Mouse (Mus musculus) myocyte (in vitro differentiated cells): Measurements from ENCODE around the gene Coq4. TPM values are rescaled to one million over a fixed set of nuclear protein-coding genes. Genes with fewer than 3 reads are reported as not detected.

ENCODE experiments used
- H3K27me3 ChIP-seq: one replicate; pipeline ENCODE4 v1.6.1; 2011; ENCODE audit not compliant: control insufficient read depth, insufficient read depth, insufficient read length
- H3K36me3 ChIP-seq: one replicate; pipeline ENCODE4 v1.6.1; 2011; ENCODE audit not compliant: control insufficient read depth, insufficient read depth
- H3K4me2 ChIP-seq: one replicate; pipeline ENCODE4 v1.6.1; 2011; ENCODE audit warnings: low read depth, control low read depth
- H3K4me3 ChIP-seq: one replicate; pipeline ENCODE4 v1.5.1; 2011; ENCODE audit warnings: mild to moderate bottlenecking, control low read depth, moderate library complexity
- H3K79me2 ChIP-seq: one replicate; pipeline ENCODE4 v1.6.1; 2011; ENCODE audit not compliant: control insufficient read depth, insufficient read depth
- H3ac ChIP-seq: one replicate; pipeline ENCODE4 v1.6.1; 2011; ENCODE audit not compliant: control insufficient read depth, insufficient read length
- CEBPB ChIP-seq: IDR thresholded peaks from 2 replicates; pipeline ENCODE4 v1.6.1; 2011; ENCODE audit warnings: mild to moderate bottlenecking, moderate library complexity; ENCODE audit not compliant: poor library complexity, insufficient read depth, severe bottlenecking
- E2F4 ChIP-seq: IDR thresholded peaks from one replicate; pipeline ENCODE4 v1.6.1; 2011; ENCODE audit warnings: mild to moderate bottlenecking, control low read depth, moderate library complexity; ENCODE audit not compliant: insufficient read depth
- MAX ChIP-seq: IDR thresholded peaks from one replicate; pipeline ENCODE4 v1.6.1; 2011; ENCODE audit warnings: low read depth, mild to moderate bottlenecking, control low read depth
- MYOD1 ChIP-seq, 3 experiments: IDR thresholded peaks; one replicate each; pipeline ENCODE4 v1.6.1; 2011; ENCODE audit warnings: control low read depth in 2 of 3, low read depth in 2 of 3, mild to moderate bottlenecking in 2 of 3, moderate library complexity in 1 of 3; ENCODE audit not compliant: insufficient read length in 2 of 3, control insufficient read depth in 1 of 3
- MYOG ChIP-seq, 3 experiments: IDR thresholded peaks; one replicate each; pipeline ENCODE4 v1.6.1; 2011; ENCODE audit warnings: control low read depth in 2 of 3, low read depth in 2 of 3, mild to moderate bottlenecking in 2 of 3; ENCODE audit not compliant: insufficient read length in 2 of 3, control insufficient read depth in 1 of 3, insufficient read depth in 1 of 3
- POLR2A ChIP-seq: IDR thresholded peaks from one replicate; pipeline ENCODE4 v1.6.1; 2011; ENCODE audit warnings: low read depth, mild to moderate bottlenecking, control low read depth, moderate library complexity; ENCODE audit not compliant: insufficient read length
- POLR2AphosphoS2 ChIP-seq: IDR thresholded peaks from one replicate; pipeline ENCODE4 v1.6.1; 2011; ENCODE audit warnings: low read depth, control low read depth; ENCODE audit not compliant: insufficient read length
- REST ChIP-seq: IDR thresholded peaks from one replicate; pipeline ENCODE4 v1.6.1; 2011; ENCODE audit warnings: mild to moderate bottlenecking, control low read depth, moderate library complexity; ENCODE audit not compliant: insufficient read depth, insufficient read length
- SRF ChIP-seq: IDR thresholded peaks from one replicate; pipeline ENCODE4 v1.6.1; 2011; ENCODE audit warnings: low read depth; ENCODE audit not compliant: control insufficient read depth, insufficient read length
- TCF12 ChIP-seq: IDR thresholded peaks from one replicate; pipeline ENCODE4 v1.6.1; 2011; ENCODE audit warnings: mild to moderate bottlenecking, control low read depth; ENCODE audit not compliant: poor library complexity, insufficient read depth, severe bottlenecking
- TCF3 ChIP-seq: IDR thresholded peaks from one replicate; pipeline ENCODE4 v1.6.1; 2011; ENCODE audit warnings: low read depth, control low read depth; ENCODE audit not compliant: insufficient read length
- USF1 ChIP-seq: IDR thresholded peaks from one replicate; pipeline ENCODE4 v1.6.1; 2011; ENCODE audit warnings: low read depth, mild to moderate bottlenecking, control low read depth, moderate library complexity
- polyA plus RNA-seq: library from polyadenylated mRNA; unstranded; fragments of >200 nt; fragmentation: generic; extraction: Trizol; gene quantifications from one replicate; pipeline ENCODE4 v1.2.1, GENCODE M21; 2012; ENCODE audit warnings: missing spikeins

The Coq4 gene
- polyA plus RNA-seq, 1 experiment = 24.4 TPM

DNA sequence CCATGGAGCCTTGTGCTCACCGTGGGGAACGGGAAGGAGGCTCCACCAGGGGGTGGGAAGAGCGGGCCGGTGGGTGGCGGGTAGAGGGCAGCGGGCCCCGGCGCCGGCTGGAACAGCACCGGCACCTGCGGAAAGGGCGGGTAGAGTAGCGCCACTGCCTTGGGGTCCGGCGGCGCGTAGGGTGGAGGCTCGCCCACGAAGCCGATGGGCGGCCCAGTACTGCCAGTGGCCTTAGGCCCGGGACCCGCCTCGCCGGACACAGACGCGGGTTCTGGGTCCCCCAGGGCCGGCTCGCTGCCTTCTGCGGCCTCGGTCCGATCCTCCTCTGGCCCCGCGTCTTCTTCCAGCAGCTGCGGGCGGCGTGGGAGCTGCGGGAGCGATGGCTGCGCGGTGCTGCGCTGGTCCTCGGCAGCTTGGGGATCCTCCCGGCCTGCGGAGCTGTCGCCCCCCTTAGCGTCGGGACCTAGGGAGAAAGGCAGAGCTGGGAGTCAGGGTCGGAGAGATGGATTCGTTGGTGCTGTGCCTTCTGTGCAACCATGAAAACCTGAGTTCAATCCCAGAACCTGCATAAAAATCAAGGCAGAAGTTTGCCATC is 40.0 kb upstream of the Coq4 start:
- no peak overlapping the region for H3ac ChIP-seq
- TF ChIP-seq REST = no peak
- no peak for TF ChIP-seq MAX
- no peak for TF ChIP-seq TCF12
- TF ChIP-seq MYOG (IDR thresholded peaks at IDR 0.05; ENCODE audit: control insufficient read depth in 1 of 3, insufficient read depth in 1 of 3, insufficient read length in 2 of 3, low read depth in 2 of 3) = no peak
- no peak for TF ChIP-seq POLR2AphosphoS2
- no peak for TF ChIP-seq SRF
- no peak overlapping the region for H3K4me3 ChIP-seq
- no peaks in the 10 kb centered on the region for H3K79me2 ChIP-seq
- H3K27me3 ChIP-seq = peaks cover 30% of the 10 kb centered on the region
- H3K36me3 ChIP-seq = no peaks in the 10 kb centered on the region
- no peak overlapping the region for H3K4me2 ChIP-seq

- Histone ChIP-seq H3K27me3 (peaks cover 35% of the 10 kb centered on the region), H3K4me3 (no peak overlapping the region), H3K36me3 (no peaks in the 10 kb centered on the region), H3K4me2 (no peak overlapping the region), H3ac (no peak overlapping the region), H3K79me2 (no peaks in the 10 kb centered on the region)
- no peak for TF ChIP-seq E2F4
- TF ChIP-seq MAX = no peak
- TF ChIP-seq POLR2A = no peak
- TF ChIP-seq SRF = no peak
- TF ChIP-seq TCF3 = no peak
- TF ChIP-seq POLR2AphosphoS2 = no peak
- TF ChIP-seq MYOD1 (IDR thresholded peaks at IDR 0.05; ENCODE audit: control insufficient read depth in 1 of 3, insufficient read length in 2 of 3, low read depth in 2 of 3) = no peak
- TF ChIP-seq CEBPB = no peak
- no peak for TF ChIP-seq TCF12
- TF ChIP-seq REST = no peak
- no peak for TF ChIP-seq MYOG (IDR thresholded peaks at IDR 0.05; ENCODE audit: control insufficient read depth in 1 of 3, insufficient read depth in 1 of 3, insufficient read length in 2 of 3, low read depth in 2 of 3)
- TF ChIP-seq USF1 = no peak
These were observed 39.4 kb upstream of the Coq4 start for GRCm38 (mm10) chr2:29747852-29748251.

GRCm38 (mm10) chr2:29748499-29748898 is 38.8 kb upstream of the Coq4 start:
- H3K27me3 ChIP-seq = peaks cover 41% of the 10 kb centered on the region
- TF ChIP-seq E2F4 (no peak), REST (no peak), POLR2AphosphoS2 (no peak), TCF12 (no peak), USF1 (no peak), MAX (no peak), POLR2A (no peak), MYOG (IDR thresholded peaks at IDR 0.05; ENCODE audit: control insufficient read depth in 1 of 3, insufficient read depth in 1 of 3, insufficient read length in 2 of 3, low read depth in 2 of 3) (no peak), TCF3 (no peak), CEBPB (no peak)
- no peak overlapping the region for H3K4me3 ChIP-seq
- no peak overlapping the region for H3K4me2 ChIP-seq
- H3ac ChIP-seq = no peak overlapping the region
- no peaks in the 10 kb centered on the region for H3K36me3 ChIP-seq
- no peaks in the 10 kb centered on the region for H3K79me2 ChIP-seq

DNA sequence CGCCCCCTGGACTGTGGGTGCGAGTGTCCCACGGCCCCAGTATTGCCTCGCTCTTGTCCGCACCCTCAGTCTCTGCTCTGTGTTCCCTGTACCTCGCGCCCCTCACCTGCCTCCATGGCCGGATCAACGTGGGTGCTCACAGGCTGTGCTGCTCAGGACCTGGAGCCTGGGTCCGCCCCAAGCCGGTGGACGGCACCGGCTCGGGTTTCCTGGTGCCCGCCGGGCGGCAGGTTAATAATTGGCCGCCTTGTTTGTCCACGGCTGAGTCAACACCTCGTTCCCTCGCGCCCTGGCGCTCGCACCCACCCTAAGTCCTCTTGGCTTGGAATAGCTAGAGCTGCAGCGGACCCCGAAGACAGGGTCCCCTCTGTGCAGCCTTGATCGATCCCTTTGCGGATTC is 35.8 kb upstream of the Coq4 start, which contains the start of gene Gm13420:
TSS of gene Gm13420 (minus strand) at position 189 of the 400 bp plus-strand sequence.
- Histone ChIP-seq H3ac (no peak within 1 kb of the TSS), H3K4me3 (no peak within 1 kb of the TSS), H3K4me2 (no peak within 1 kb of the TSS), H3K79me2 (no peaks in the 10 kb centered on the region), H3K36me3 (no peaks in the 10 kb centered on the region), H3K27me3 (peaks cover 41% of the 10 kb centered on the region)
- TF ChIP-seq POLR2AphosphoS2 (no peak), TCF12 (no peak), MAX (no peak), SRF (no peak), E2F4 (no peak), MYOD1 (IDR thresholded peaks at IDR 0.05; ENCODE audit: control insufficient read depth in 1 of 3, insufficient read length in 2 of 3, low read depth in 2 of 3) (no peak), TCF3 (no peak)

DNA sequence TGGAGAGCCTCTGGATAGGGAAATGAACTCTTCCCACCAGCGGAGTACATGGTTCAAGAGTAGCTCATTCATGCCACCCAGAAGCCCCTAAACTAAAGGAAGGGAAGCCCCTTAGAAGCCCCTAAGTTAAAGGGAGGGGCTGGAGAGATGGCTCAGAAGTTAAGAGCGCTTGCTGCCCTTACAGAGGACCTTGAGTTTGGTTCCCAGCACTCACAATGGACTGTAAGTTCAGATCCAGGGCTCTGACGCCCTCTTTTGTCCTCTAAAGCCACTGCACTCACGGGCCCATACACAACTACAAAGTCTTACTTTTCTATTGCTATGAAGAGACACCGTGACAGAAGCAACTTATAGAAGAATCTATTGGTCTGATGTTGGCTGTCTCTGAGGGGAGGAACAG is 34.9 kb upstream of the Coq4 start:
- Histone ChIP-seq H3K4me3 (no peak overlapping the region), H3K36me3 (no peaks in the 10 kb centered on the region), H3K4me2 (no peak overlapping the region), H3K79me2 (no peaks in the 10 kb centered on the region), H3K27me3 (peaks cover 34% of the 10 kb centered on the region), H3ac (no peak overlapping the region)
- no peak for TF ChIP-seq CEBPB
- TF ChIP-seq MYOG (IDR thresholded peaks at IDR 0.05; ENCODE audit: control insufficient read depth in 1 of 3, insufficient read depth in 1 of 3, insufficient read length in 2 of 3, low read depth in 2 of 3) = no peak
- no peak for TF ChIP-seq TCF3
- no peak for TF ChIP-seq POLR2AphosphoS2
- TF ChIP-seq E2F4 = no peak
- no peak for TF ChIP-seq USF1
- no peak for TF ChIP-seq MYOD1 (IDR thresholded peaks at IDR 0.05; ENCODE audit: control insufficient read depth in 1 of 3, insufficient read length in 2 of 3, low read depth in 2 of 3)
- TF ChIP-seq MAX = no peak
- no peak for TF ChIP-seq TCF12
- TF ChIP-seq SRF = no peak
- no peak for TF ChIP-seq REST
- no peak for TF ChIP-seq POLR2A
